Mouse (Mus musculus): Measurements from ENCODE around the gene Dhcr7.

GRCm38 (mm10) chr7:143834972-143835371 is 12.0 kb downstream of the Dhcr7 start:
- TF ChIP-seq POLR2A (IDR thresholded peaks at IDR 0.05; ENCODE audit: insufficient read depth, low read depth, low read length) = no peak
- TF ChIP-seq CTCF (IDR thresholded peaks at IDR 0.05; ENCODE audit: insufficient read depth, low read depth, low read length) = no peak
